Mouse (Mus musculus): ENCODE results near the gene Cntn1.

DNA sequence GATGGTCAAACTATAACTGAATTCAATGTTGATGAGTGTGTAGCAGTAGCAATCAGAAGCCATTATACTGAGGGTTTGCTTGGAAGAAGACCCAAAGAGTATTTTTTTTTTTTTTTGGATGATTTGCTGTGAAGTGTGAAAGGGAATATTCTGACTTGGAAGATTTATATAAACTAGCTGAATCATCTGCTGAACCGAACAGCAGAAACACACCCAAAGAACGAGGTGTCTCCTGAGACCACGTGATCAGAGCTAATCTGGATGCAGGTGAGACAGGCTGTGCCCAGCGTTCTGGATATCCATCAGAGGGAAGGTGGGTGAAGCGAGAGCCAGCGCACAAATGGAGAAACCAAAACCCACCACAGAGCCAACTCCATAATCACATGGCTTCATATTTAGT is 271.0 kb downstream of the Cntn1 start:
- TF ChIP-seq CTCF (IDR thresholded peaks at IDR 0.05; ENCODE audit: extremely low read depth, insufficient read depth, low read length): no peak
- no peak for TF ChIP-seq POLR2A (IDR thresholded peaks at IDR 0.05; ENCODE audit: extremely low read depth, insufficient read depth, low read length)
